Comparison of ENCODE assay signal across 23 mouse cellular contexts in genomic region chr12:40538780-40539179, GRCm38 (mm10).
"Had no signal": no experiment of that assay in that cellular context is flagged by ENCODE, and none has a peak within 500 bp of the region (broad histone marks: within the 10 kb centered on the region; RNA-seq: fewer than 3 reads in every experiment).

No protein-coding gene starts in this region.

- H3K36me3 ChIP-seq: kidney, embryonic 15.5 days; limb, embryonic 10.5 days; limb, embryonic 13.5 days; liver, embryonic 12.5 days; liver, embryonic 15.5 days; neural tube, embryonic 12.5 days had no signal

- H3K4me2 ChIP-seq: kidney, embryonic 15.5 days; limb, embryonic 13.5 days; liver, embryonic 12.5 days; liver, embryonic 15.5 days; midbrain, embryonic 11.5 days; neural tube, embryonic 12.5 days had no signal

- H3K27me3 ChIP-seq: kidney, embryonic 15.5 days; limb, embryonic 13.5 days; liver, embryonic 15.5 days; neural tube, embryonic 12.5 days had no signal

- H3K4me3 ChIP-seq: kidney, embryonic 15.5 days; layer of hippocampus, adult 2 months; limb, embryonic 10.5 days; limb, embryonic 13.5 days; liver, embryonic 12.5 days; liver, embryonic 15.5 days; neural tube, embryonic 12.5 days had no signal

- H3K9ac ChIP-seq: kidney, embryonic 15.5 days; limb, embryonic 13.5 days; liver, embryonic 12.5 days; liver, embryonic 15.5 days; neural tube, embryonic 12.5 days had no signal

- ATAC-seq: liver, embryonic 12.5 days had no signal

- H3K27ac ChIP-seq: kidney, embryonic 15.5 days; layer of hippocampus, adult 2 months; limb, embryonic 10.5 days; limb, embryonic 13.5 days; liver, embryonic 12.5 days; liver, embryonic 15.5 days; neural tube, embryonic 12.5 days; stomach, postnatal 0 days had no signal

- DNase-seq: kidney, adult 2 months; kidney, postnatal 25 days; layer of hippocampus, adult 9-11 months; liver; lung, adult 18-20 months; lung, postnatal 14 days; lung, postnatal 4 days; midbrain, embryonic 14.5 days; right cerebral cortex, adult 18-20 months; right cerebral cortex, postnatal 14 days; right cerebral cortex, postnatal 4 days; thymus, adult 2 months; thymus, postnatal 14 days; thymus, postnatal 4 days had no signal

- H3K9me3 ChIP-seq: kidney, embryonic 15.5 days; limb, embryonic 10.5 days; limb, embryonic 13.5 days; liver, embryonic 12.5 days; liver, embryonic 15.5 days; neural tube, embryonic 12.5 days had no signal

- H3K4me1 ChIP-seq: liver, embryonic 12.5 days; liver, embryonic 15.5 days; neural tube, embryonic 12.5 days had no signal
